Mouse (Mus musculus): ENCODE measurements at regions not wholly inside any gene's neighbourhood (a gene's known extent, or its start where the extent isn't known, plus 50 kb on each side); places are given as distances from the start of the nearest gene placed in this dataset.

DNA sequence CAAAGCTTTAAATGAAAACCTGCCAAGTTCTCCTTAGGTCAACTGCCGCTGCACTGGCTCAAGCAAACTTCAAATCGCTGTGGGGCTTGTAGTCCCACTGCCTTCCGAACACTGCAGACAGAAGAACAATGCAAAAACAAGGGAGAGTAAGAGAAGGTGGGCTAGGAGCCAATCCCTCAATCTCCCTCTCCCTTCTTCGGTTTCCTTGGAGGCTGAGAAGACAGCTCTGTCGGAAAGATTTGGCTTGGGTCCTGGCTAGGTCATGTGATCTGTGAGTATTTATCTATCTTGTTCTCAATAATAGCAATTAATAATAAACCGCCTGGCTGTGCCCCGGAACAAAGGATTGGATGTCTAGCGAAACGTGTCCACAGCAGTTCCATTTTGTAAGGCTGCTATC lies 147.6 kb downstream of the Gas1 start:
- no peak overlapping the region for H3K27ac ChIP-seq (ENCODE audit: insufficient read depth, low read depth, low read length)
- TF ChIP-seq CTCF (conservative IDR thresholded peaks at IDR 0.05; ENCODE audit: insufficient read depth, insufficient read length, low read depth, low read length) = no peak
- no peak for TF ChIP-seq POLR2A (IDR thresholded peaks at IDR 0.05; ENCODE audit: low read depth, low read length)
- no peak overlapping the region for H3K4me3 ChIP-seq (ENCODE audit: insufficient read depth, low read depth, low read length)
- DNase-seq = peak; percentile 25
- H3K36me3 ChIP-seq (ENCODE audit: control insufficient read depth, insufficient read depth, low read length) = no peaks in the 10 kb centered on the region
- no peaks in the 10 kb centered on the region for H3K27me3 ChIP-seq (replicated peaks; ENCODE audit: control insufficient read depth, insufficient read depth, low read length)
- WGBS = 69% methylated on average over 9 of the region's 9 CpGs
- no peaks in the 10 kb centered on the region for H3K4me1 ChIP-seq (ENCODE audit: control insufficient read depth, insufficient read depth, low read length)

DNA sequence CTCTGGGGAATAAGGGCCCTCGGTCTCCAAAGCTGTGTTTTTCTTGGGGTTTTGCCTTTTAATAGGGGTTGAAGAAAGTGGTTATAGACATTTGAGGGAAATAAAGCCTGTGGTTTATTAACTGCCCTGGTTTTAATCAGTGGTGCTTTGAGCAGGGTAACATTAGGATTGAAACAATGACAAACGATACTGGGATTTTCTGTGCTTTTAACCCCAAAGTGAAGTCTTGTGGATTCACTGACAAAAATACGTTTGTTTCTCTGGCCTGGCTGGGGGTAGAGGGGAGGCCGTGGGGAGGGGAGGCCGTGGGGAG lies 157.0 kb downstream of the Gas1 start:
- Histone ChIP-seq H3K27ac (ENCODE audit: insufficient read depth, low read depth, low read length) (no peak overlapping the region), H3K36me3 (ENCODE audit: control insufficient read depth, insufficient read depth, low read length) (no peaks in the 10 kb centered on the region), H3K4me3 (ENCODE audit: insufficient read depth, low read depth, low read length) (no peak overlapping the region), H3K27me3 (replicated peaks; ENCODE audit: control insufficient read depth, insufficient read depth, low read length) (no peaks in the 10 kb centered on the region), H3K4me1 (ENCODE audit: control insufficient read depth, insufficient read depth, low read length) (peaks cover 10% of the 10 kb centered on the region)
- TF ChIP-seq CTCF (conservative IDR thresholded peaks at IDR 0.05; ENCODE audit: insufficient read depth, insufficient read length, low read depth, low read length) = no peak
- TF ChIP-seq POLR2A (IDR thresholded peaks at IDR 0.05; ENCODE audit: low read depth, low read length) = no peak
- DNase-seq = no peak
- 43% methylated on average over 5 of the region's 5 CpGs for WGBS

DNA sequence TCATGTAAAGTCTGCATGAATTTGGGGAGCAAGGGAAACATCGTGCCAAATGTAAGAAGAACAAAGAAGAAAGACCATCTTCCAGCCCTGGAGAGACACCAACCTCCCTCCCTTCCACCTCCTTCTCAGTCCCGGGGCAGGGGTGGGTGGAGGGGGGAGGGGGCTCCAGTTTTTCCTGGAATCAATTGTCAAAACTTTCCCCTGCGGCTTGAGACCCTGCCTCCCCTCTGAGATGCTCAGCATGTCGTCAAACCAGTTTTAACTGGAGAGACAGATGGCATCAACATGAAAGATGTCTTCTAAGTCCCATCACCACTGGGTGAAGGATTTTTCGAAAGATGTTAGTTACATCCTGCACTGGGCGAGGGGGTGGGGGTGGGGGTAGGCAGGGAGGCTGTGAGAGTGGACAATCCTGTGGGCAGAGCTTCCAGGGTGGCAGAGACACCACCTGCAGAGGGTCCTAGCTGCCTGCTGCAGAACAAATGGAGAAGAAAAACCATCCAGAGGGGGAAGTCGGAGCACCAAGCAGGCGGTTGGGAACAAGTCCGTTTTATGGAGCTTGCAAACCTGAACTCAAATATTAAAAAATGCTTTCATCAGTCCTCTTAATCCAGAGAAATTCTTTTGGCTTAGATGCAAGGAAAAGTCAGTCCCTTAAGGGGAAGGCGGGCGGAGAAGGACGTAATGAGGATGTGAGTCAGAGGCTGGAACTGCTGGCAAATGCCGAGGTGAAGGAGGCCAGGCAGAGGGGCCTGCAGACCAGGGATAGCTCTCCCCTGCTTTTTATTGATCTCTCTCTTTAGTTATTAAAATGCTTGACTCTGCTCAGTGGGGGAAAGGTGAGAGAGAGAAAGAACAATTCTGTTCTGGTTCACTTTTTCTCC lies 157.6 kb downstream of the Gas1 start:
- TF ChIP-seq POLR2A (IDR thresholded peaks at IDR 0.05; ENCODE audit: low read depth, low read length) = no peak
- Histone ChIP-seq H3K27me3 (replicated peaks; ENCODE audit: control insufficient read depth, insufficient read depth, low read length) (no peaks in the 10 kb centered on the region), H3K27ac (ENCODE audit: insufficient read depth, low read depth, low read length) (no peak overlapping the region), H3K4me1 (ENCODE audit: control insufficient read depth, insufficient read depth, low read length) (peaks cover 10% of the 10 kb centered on the region), H3K36me3 (ENCODE audit: control insufficient read depth, insufficient read depth, low read length) (no peaks in the 10 kb centered on the region), H3K4me3 (ENCODE audit: insufficient read depth, low read depth, low read length) (no peak overlapping the region)
- DNase-seq = peak; percentile 50
- WGBS = 41% methylated on average over 13 of the region's 13 CpGs

DNA sequence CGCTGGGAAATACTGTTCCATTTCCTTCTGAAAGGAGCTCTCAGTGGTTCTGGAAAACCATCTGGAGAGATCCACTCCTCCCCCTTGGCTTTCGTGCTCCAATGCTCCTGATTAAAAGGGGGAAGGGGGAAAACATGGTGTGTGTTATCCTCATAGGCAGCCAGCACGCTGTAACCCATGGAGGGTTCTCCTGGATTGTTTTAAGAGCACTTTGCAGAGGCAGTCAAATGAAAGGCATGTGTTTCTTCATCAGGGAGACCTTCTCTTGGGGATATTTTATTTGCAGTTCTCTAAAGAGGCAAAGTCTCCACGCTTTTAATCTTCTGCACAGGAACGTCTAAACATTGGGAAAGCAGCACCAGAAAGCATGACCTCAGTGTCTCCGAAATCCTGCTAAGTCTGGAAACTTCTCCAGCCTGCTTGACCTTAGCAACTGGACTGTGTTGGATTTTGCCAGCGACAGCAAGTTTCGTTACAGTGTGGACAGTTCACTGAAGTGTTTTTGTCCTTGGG lies 161.3 kb downstream of the Gas1 start:
- WGBS = 38% methylated on average over 8 of the region's 8 CpGs
- Histone ChIP-seq H3K27ac (ENCODE audit: insufficient read depth, low read depth, low read length) (peak overlapping the region; percentile 15; the same call in 1 of the 2 replicates), H3K27me3 (replicated peaks; ENCODE audit: control insufficient read depth, insufficient read depth, low read length) (no peaks in the 10 kb centered on the region), H3K36me3 (ENCODE audit: control insufficient read depth, insufficient read depth, low read length) (no peaks in the 10 kb centered on the region), H3K4me1 (ENCODE audit: control insufficient read depth, insufficient read depth, low read length) (peaks cover 12% of the 10 kb centered on the region), H3K4me3 (ENCODE audit: insufficient read depth, low read depth, low read length) (no peak overlapping the region)
- TF ChIP-seq POLR2A (IDR thresholded peaks at IDR 0.05; ENCODE audit: low read depth, low read length) = no peak
- TF ChIP-seq CTCF (conservative IDR thresholded peaks at IDR 0.05; ENCODE audit: insufficient read depth, insufficient read length, low read depth, low read length) = no peak
- peak; percentile 82 for DNase-seq

DNA sequence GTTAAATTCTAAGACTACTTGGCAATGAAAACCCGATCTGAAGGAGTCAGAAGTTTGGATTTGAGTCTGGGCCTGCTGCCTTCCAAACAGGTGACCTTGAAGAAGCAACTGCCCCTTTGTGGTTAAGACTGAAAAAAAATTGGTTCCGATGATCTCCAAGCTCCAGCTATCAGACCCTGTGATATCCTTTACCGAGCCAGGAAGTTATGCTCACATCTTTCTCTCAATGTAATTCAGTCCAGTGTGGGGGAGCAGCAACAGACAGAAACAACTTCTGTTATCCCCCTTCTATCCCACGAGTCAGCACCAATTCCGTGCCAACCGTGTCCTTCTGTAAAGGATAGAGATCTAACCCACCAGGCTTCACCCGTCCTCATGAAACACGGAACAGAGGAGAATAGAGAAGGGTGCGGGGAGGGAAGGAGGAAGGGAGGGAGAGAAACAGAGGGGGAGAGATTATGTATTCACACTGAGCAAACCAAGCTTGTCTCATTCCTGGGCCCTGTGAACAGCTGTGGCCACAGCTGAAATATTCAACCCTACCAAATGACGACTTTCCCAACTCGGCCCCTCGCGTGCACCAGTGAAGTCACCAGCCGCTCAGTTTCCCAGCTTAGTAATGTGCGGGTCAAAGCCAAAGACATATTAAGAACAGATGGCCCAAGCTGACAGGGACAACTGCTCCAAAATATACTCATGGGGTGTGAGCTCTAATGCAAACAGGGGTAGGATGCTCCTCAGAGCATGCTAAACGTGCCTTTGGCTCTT lies 164.9 kb downstream of the Gas1 start:
- Histone ChIP-seq H3K27me3 (replicated peaks; ENCODE audit: control insufficient read depth, insufficient read depth, low read length) (no peaks in the 10 kb centered on the region), H3K4me3 (ENCODE audit: insufficient read depth, low read depth, low read length) (no peak overlapping the region), H3K4me1 (ENCODE audit: control insufficient read depth, insufficient read depth, low read length) (peaks cover 25% of the 10 kb centered on the region), H3K36me3 (ENCODE audit: control insufficient read depth, insufficient read depth, low read length) (no peaks in the 10 kb centered on the region), H3K27ac (ENCODE audit: insufficient read depth, low read depth, low read length) (no peak overlapping the region)
- DNase-seq = peak; percentile 16
- TF ChIP-seq CTCF (conservative IDR thresholded peaks at IDR 0.05; ENCODE audit: insufficient read depth, insufficient read length, low read depth, low read length) (no peak), POLR2A (IDR thresholded peaks at IDR 0.05; ENCODE audit: low read depth, low read length) (no peak)
- 76% methylated on average over 16 of the region's 16 CpGs for WGBS

DNA sequence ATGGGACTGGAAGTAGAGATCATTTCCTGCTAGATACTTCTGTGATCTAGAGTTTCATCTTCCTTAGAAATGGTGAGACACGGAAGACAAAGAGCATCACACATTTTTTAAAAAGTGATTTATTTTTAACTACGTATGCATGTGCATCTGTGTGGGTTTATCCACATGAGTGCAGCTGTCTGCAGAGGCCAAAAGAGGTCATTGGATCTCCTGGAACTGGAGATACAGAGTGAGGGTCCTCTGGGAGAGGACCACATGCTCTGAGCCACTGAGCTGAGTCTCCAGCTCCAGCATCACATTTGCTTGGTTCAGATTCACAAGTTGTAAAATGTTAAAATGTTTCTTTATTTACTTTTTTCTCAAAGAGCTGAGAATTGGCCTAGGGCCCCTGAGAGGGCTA lies 166.1 kb downstream of the Gas1 start:
- TF ChIP-seq POLR2A (IDR thresholded peaks at IDR 0.05; ENCODE audit: low read depth, low read length) = no peak
- TF ChIP-seq CTCF (conservative IDR thresholded peaks at IDR 0.05; ENCODE audit: insufficient read depth, insufficient read length, low read depth, low read length) = no peak
- H3K27me3 ChIP-seq (replicated peaks; ENCODE audit: control insufficient read depth, insufficient read depth, low read length) = no peaks in the 10 kb centered on the region
- no peaks in the 10 kb centered on the region for H3K36me3 ChIP-seq (ENCODE audit: control insufficient read depth, insufficient read depth, low read length)
- 82% methylated on average over 2 of the region's 2 CpGs for WGBS
- H3K27ac ChIP-seq (ENCODE audit: insufficient read depth, low read depth, low read length) = no peak overlapping the region
- DNase-seq = no peak
- H3K4me3 ChIP-seq (ENCODE audit: insufficient read depth, low read depth, low read length) = no peak overlapping the region
- peaks cover 20% of the 10 kb centered on the region for H3K4me1 ChIP-seq (ENCODE audit: control insufficient read depth, insufficient read depth, low read length)

DNA sequence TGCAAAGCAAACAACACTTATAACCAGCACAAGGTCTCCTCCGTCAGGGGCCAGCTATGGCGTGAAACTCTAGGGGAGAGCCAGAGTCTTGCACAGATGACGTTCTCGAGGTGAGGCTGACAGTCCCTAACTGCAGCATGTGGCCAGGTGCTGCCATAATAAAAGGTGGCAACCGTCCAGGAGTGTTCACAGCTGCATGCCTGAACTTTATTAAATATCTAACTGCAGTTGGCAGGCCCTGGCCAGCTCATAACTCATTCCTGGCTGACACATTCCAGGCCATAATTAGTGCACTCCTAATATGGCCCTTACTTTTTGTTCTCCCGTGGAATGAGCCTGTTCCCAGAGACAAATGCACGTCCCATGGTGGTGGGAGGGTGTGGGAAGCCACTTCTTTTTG lies 169.6 kb downstream of the Gas1 start:
- WGBS = 11% methylated on average over 7 of the region's 7 CpGs
- Histone ChIP-seq H3K27me3 (replicated peaks; ENCODE audit: control insufficient read depth, insufficient read depth, low read length) (no peaks in the 10 kb centered on the region), H3K4me3 (ENCODE audit: insufficient read depth, low read depth, low read length) (no peak overlapping the region), H3K27ac (ENCODE audit: insufficient read depth, low read depth, low read length) (no peak overlapping the region), H3K4me1 (ENCODE audit: control insufficient read depth, insufficient read depth, low read length) (peaks cover 15% of the 10 kb centered on the region; the same call in 1 of the 2 replicates), H3K36me3 (ENCODE audit: control insufficient read depth, insufficient read depth, low read length) (no peaks in the 10 kb centered on the region)
- TF ChIP-seq POLR2A (IDR thresholded peaks at IDR 0.05; ENCODE audit: low read depth, low read length) = no peak
- no peak for TF ChIP-seq CTCF (conservative IDR thresholded peaks at IDR 0.05; ENCODE audit: insufficient read depth, insufficient read length, low read depth, low read length)
- peak; percentile 92 for DNase-seq
